Mouse (Mus musculus) CH12.LX (cell line): Measurements from ENCODE around the gene Als2cl.

Experiments used
- EP300 ChIP-seq: IDR thresholded peaks from 2 replicates; pipeline ENCODE4 v1.6.1; 2011; ENCODE audit warnings: low read length, improper control_type of control experiment
- POLR2A ChIP-seq: IDR thresholded peaks from 2 replicates; pipeline ENCODE4 v1.6.1; 2011; ENCODE audit warnings: low read depth, mild to moderate bottlenecking, improper control_type of control experiment, low read length
- TCF12 ChIP-seq: IDR thresholded peaks from 2 replicates; pipeline ENCODE4 v1.6.1; 2014; ENCODE audit warnings: low read depth, mild to moderate bottlenecking, inconsistent platforms, low read length, improper control_type of control experiment

GRCm38 (mm10) chr9:110896595-110896994 is 16.9 kb downstream of the Als2cl start:
- no peak for TF ChIP-seq POLR2A
- no peak for TF ChIP-seq EP300
- no peak for TF ChIP-seq TCF12
